Mouse (Mus musculus): ENCODE data around the gene Olfr376.
A peak's percentile ranks its signal among the peaks of the same experiment; 100 is the strongest.

Olfr376 gene

GRCm38 (mm10) chr11:73370946-73371345 is at the start of gene Olfr376:
Olfr376 (plus strand) TSS chr11:73371246.
- no peak for DNase-seq

GRCm38 (mm10) chr11:73323906-73324830 is 46.9 kb upstream of the Olfr376 start:
- peak; percentile 14 for DNase-seq

DNA sequence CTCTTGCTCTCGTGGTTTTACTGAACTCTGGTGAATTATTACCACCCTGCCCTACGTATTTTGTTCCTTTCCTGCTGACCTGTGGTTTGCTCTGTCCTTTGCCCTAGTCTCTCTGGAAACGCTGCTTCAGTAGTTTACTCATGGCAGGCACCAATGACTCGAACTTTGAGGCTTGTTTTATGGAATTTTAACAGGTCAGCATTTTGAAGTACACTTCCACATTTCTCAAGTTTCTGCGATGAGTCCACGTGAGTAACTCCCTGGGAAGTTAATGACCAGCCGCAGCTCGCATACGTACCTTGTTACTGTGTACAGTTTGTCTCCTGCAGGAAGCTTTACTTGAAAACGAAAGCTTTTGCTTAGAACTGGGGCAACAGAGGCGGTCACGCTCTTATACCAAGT is 44.6 kb upstream of the Olfr376 start:
- DNase-seq, result peak; percentile 71

- no peak for DNase-seq
These were observed 43.7 kb upstream of the Olfr376 start for GRCm38 (mm10) chr11:73327361-73327760.

- no peak for DNase-seq
These were observed 41.6 kb upstream of the Olfr376 start, which contains the start of the genes Aspa, Gm49340 and Spata22 for GRCm38 (mm10) chr11:73329442-73329841. Aspa (minus strand) TSS chr11:73329596. Gm49340 (plus strand) TSS chr11:73329741. Spata22 (plus strand) TSS chr11:73329741.

- no peak for DNase-seq
These were observed 37.7 kb upstream of the Olfr376 start for GRCm38 (mm10) chr11:73333357-73333756.

DNA sequence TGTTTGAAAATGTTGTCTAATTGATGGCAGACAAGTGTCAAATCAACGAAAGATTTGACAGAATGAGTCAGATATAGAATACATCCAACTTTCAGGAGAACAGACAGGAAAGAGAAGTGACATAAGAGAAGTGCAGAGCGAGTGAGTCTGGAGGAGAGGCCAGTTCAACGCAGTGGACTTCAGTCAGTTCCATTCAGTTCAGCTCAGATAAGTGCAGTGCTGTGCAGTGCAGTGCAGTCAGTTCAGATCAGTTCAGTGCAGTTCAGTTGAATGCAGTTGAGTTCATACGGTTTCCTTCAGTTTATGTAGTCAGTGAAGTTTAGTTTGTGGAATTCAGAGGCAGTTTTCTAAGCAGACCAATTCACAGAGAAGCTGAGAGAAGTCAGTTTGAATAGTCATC is 34.1 kb upstream of the Olfr376 start:
- no peak for DNase-seq

DNA sequence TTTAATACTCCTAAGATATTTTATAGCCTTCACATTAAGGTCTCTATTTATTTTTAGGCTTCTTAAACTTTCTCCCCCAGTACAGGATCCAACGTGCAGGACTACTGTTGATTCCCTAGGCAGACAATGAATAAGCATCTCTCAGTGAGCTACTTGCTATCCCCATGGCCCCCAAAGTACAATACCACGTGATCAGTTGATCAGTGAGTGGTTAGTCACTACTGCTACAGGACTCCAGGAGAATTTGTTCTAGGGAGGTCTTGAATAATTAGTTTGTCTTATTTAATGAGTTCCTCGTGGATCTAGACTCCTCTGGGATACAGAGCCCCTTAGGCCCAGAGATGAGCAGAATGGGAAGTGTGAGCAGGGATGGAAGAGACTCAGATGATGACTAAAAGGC is 20.6 kb upstream of the Olfr376 start, which contains the start of gene Olfr20:
Olfr20 (plus strand) TSS at position 301 of the 400 bp plus-strand sequence.
- DNase-seq, result no peak

DNA sequence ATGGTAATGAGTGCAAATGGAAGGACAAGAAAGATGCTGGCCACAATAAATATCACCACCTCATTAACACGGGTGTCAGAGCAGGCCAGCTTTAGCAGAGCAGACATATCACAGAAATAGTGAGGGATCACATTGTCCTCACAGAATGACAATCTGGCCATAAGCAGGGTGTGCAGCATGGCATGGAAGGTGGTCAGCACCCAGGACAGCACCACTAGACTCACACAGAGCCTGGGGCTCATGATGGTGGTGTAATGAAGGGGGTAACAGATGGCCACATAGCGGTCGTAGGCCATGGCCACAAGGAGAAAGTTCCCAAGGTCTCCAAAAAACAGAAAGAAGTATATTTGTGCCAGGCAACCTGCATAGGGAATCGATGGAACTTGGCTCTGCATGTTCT is 24.3 kb downstream of the Olfr376 start:
- DNase-seq, result no peak

DNA sequence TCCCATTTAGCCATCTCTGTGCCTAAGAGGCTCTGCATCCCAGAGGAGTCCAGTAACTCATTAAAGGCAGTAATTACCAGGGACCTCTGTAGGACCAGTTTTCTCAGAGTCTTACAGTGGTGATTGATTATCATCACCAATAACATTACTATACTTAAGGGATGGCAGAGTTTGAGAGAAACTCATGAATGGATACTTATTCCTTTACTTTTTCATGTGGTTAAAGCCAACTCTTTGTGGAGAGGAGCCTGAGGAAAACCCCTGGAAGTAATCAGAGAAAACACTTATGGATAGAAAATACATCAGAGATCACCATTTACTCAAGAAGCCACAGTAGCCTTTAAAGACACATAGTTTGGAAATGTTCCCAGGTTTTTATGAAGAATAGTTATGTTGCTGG is 28.5 kb downstream of the Olfr376 start, which contains the start of gene Olfr1:
Olfr1 (minus strand) TSS at position 101 of the 400 bp plus-strand sequence.
- DNase-seq, result no peak

All from kidney, adult 18-20 months (tissue).